In genomic region chr6:120511212-120511611, GRCm38 (mm10) we compare ENCODE assay signal across 13 mouse cellular contexts. TPM values are rescaled to one million over a fixed set of nuclear protein-coding genes. Genes with fewer than 3 reads are reported as not detected.
"Had no signal": no experiment of that assay in that cellular context is flagged by ENCODE, and none has a peak within 500 bp of the region (broad histone marks: within the 10 kb centered on the region; RNA-seq: fewer than 3 reads in every experiment).

No protein-coding gene starts in this region.

- H3K27ac ChIP-seq: kidney, postnatal 0 days; limb, embryonic 15.5 days; midbrain, embryonic 12.5 days; neural tube, embryonic 13.5 days had no signal

- DNase-seq: kidney, adult 11 months; kidney, adult 9 months; kidney, postnatal 36 days; lung, embryonic 14.5 days; lung, postnatal 10 days; lung, postnatal 4 days; thymus, postnatal 36 days had no signal

- H3K4me1 ChIP-seq: limb, embryonic 15.5 days; midbrain, embryonic 12.5 days; neural tube, embryonic 13.5 days had no signal

- ATAC-seq: midbrain, embryonic 16.5 days had no signal

- H3K27me3 ChIP-seq: limb, embryonic 15.5 days; midbrain, embryonic 12.5 days; neural tube, embryonic 13.5 days had no signal

- H3K9me3 ChIP-seq: limb, embryonic 15.5 days; midbrain, embryonic 12.5 days; neural tube, embryonic 13.5 days had no signal

- H3K4me2 ChIP-seq: limb, embryonic 15.5 days; lung, embryonic 14.5 days; midbrain, embryonic 12.5 days; neural tube, embryonic 13.5 days had no signal

- H3K4me3 ChIP-seq: limb, embryonic 15.5 days; midbrain, embryonic 12.5 days; neural tube, embryonic 13.5 days had no signal

- H3K9ac ChIP-seq: limb, embryonic 15.5 days; lung, embryonic 14.5 days; midbrain, embryonic 12.5 days; neural tube, embryonic 13.5 days had no signal

RNA-seq across cellular contexts. Expression of gene Tmem121b, which starts 17.6 kb away (rescaled TPM):
- polyA plus RNA-seq: limb, embryonic 15.5 days; liver, embryonic 16.5 days had no signal
